Mouse (Mus musculus) ES-CJ7 (cell line): ENCODE data around the gene Ccnb1.
A peak's percentile ranks its signal among the peaks of the same experiment; 100 is the strongest.
"Not testable (repeated sequence)": the region's sequence is repeated elsewhere in the genome, so short reads cannot be mapped to it uniquely, and the experiment has no call there.

Experiments used
- DNase-seq: peaks from one replicate; pipeline ENCODE4 v3.0.0; 2011; ENCODE audit warnings: low read depth, low spot score

Gene Ccnb1

DNA sequence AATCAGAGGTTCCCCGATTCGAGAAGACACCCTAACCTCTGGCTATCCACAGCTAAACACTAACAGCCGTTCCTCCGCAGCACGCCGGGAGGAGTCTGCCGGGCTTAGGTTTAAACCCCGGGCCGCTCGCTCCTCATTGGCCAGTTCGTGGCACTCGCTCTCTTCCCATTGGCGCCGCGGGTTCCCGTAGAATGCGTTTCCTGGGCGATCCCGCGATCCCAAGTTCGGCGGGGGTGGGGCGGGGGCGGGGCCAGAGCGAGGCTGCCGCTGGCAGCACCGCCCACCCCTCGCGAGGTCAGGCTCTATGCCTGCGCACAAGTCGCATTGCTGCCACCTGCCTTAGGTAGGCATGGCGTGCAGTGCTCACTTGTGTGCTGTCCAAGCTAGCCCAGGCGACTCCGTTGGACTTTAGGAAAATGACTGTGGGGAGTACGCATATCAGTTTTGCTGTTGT is at the start of gene Ccnb1:
Gene Ccnb1, minus strand, starts transcription at position 157 of the 454 bp plus-strand sequence.
- DNase-seq: peak; percentile 96

DNA sequence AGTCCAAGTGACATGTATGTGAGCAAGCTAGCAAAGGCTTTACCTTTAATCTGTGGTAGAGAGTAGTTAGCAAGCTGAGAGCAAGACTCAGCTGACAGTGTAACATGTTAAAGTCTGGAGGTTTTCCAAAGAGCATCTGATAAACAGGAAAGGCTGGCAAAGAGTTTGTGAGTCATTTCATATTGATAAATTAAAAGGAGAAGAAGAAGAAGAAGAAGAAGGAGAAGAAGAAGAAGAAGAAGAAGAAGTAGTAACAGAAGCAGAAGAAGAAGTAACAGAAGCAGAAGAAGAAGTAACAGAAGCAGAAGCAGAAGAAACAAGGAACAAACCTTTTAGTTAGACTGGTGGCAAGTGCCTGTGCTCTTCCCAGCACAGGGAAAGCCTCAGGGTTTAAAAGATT is 48.4 kb upstream of the Ccnb1 start:
- no peak for DNase-seq

DNA sequence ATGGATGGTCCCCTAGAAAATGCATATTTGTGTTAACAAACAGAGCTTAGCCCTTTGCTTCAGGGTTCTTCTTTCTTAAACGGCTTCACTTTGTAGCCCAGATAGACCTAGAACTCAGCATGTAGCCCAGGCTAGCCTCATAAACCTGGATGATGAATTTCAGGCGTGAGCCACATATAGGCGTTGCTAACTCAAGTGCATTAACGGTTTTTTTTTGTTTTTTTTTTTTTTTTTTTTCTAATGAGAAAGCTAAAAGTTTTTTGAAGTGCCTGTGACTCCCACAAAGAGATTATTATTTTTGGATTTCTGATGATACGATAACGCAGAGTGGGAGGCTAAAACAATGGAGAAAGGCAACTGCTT is 47.3 kb upstream of the Ccnb1 start:
- no peak for DNase-seq

DNA sequence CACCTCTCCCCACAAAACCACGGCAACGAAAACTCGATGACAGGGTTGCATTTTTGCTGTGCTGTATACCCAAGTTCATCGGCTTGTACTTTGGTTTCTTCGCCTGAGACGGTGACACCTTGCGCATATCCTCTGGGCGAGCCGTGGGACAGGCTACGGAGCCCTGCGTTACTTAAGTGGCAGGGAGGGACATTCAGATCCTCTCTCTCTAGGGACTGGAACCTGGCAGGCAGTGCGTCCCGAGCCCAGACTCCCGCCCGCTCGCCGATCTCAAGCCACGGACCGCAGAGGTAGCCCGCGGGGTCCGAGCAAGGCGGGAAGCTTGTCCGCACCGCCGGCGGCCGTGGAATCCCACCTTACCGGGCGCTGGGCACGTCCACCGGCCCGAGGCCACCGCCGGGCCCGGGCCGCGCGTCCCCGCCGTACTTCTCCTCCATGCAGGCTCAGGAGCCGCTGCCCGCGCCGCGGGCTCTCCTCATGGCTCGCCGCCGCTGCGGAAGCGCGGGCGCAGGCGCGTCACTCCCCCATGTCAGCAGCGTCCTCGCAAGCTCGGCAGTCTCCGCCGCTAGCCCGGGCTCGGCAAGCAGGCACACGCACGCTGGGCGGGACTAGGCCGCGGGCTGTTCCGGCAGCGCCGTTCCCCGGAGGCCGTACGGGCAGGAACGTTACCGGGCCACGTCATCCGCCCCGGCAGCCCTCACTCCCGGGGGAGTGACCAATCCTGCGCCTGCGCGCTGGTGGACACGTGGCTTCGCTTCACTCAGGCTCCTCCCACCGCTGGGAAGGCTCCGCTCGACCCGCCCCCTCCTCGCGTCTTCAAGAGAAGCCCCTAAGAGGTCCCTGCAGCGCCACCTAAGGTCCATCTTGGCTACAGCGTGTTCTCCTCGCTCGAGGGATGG is 46.6 kb upstream of the Ccnb1 start, which contains the start of gene Slc30a5:
Gene Slc30a5, minus strand, starts transcription at position 687 of the 899 bp plus-strand sequence.
- peak; percentile 99 for DNase-seq

DNA sequence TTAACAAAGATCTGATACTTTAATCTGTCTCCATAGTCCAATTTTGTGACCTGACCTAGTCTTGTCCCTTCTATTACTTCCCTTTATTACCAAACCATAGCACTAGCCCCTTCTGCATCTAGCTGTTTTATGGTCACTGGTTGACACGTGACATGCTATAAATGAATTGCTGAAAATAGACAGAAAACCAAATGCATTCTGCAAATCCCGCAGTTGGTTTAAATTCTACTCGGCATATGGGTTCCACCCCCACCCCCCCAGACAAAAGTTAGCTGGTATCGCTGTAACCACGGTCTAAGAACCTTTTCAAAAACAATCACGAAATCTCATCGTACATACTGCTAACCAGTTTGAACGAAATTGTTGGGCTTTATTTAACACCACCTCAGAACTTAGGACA is 45.8 kb upstream of the Ccnb1 start:
- no peak for DNase-seq

DNA sequence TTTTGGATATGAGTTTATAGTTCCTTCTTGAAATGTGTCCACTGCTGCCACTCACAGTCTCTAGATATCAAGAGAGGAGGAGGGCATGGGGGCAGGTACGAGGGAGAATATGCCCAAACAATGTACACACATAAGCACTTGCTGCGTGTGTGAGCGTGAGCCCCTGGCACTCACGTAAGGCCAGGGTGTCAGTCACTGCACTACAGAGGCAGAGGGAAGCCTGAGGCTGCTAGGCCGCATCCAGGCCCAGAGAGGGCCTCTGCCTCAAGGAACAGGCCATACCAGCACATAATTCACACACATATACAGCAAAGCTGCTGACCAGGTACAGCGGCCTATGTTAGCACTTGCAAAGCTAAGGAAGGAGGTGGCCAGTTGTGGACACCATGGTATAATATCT is 44.8 kb upstream of the Ccnb1 start:
- no peak for DNase-seq

DNA sequence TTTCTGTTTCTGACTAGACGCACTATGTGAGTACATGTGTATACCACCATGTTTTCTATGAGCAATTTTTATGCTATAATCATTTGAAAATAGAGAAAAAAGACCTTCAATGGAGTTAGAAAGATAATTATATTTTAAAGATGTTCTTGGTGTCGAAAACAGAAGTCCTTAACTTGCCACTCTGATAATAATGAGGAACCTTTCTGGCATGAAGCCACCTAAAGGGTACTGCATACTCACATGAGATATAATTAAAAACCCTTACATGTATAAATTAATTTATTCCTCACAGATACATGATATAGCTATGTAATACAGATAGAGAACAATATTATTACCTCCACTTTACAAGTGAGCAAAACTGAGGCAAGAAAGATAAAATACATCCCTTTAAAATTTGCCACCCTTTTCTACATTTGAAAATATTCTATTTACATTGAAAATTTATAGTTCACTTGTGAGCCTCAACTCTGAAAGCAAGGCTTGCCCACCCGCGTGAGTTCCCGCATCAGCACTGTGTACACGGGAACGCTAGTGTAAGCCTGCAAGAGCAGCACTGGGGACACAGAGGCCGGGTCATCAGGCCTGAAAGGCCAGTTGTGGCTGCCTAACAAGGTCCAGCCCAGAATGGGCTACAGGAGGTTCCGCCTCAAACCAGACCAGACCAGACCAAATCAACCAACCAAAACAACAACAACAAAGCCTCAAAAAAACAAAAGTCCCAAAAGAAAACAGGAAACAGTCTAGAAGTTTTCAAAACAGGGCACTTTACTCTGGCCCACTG is 39.4 kb upstream of the Ccnb1 start:
- no peak for DNase-seq

DNA sequence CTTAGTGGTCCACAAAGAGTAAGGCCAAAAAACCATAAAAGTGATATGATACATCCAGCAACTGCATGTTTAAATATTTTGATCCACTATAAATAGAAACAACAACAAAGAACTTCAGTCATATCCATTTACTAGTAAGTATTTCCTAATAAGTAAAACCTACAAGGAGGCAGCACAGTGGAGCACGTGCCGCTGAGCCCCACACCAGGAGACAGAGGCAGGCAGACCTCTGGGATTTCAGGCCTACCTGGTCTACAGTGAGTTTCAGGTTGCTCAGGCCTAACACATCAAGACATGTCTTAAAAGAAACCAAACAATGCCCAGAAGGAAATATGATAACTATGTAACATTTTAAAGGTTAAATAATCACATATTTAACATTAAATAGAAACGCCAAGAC is 38.5 kb upstream of the Ccnb1 start:
- no peak for DNase-seq

DNA sequence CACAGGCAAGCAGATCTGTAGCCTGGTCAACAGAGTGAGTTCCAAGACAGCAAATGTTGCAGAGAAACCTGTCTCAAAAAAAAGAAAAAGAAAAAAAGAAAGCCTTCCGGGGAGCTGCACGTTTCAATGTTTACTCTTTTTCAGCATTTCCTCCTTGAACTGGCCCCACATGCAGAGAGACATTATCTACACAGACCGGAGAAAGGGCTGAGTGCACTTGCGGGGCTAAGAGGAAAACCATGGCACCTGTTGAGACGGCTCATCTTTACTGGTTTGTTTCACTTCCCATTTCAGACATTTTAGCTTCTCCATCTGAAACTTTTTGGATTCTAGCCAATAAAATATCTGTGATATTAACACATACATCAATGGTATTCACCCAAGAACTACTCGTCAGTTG is 37.9 kb upstream of the Ccnb1 start:
- no peak for DNase-seq

DNA sequence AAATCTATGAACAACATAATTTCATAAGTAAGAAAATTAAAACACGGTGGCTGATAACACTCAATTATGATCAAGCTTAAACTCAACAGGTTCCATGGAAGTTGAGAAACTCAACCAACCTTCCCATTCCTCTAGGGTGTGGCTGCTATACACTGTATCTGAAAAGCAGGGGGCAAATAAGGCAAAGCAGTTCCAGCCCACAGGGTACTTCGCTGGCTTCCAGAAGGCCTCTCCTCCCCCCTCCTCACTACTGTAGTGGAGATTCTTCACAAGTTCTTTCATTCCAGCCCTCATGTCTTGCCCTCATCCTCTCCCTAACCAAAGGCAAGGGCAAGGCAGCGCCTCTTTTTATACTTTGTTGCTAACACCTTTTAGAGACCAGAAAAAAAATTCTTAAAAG is 37.5 kb upstream of the Ccnb1 start:
- no peak for DNase-seq

DNA sequence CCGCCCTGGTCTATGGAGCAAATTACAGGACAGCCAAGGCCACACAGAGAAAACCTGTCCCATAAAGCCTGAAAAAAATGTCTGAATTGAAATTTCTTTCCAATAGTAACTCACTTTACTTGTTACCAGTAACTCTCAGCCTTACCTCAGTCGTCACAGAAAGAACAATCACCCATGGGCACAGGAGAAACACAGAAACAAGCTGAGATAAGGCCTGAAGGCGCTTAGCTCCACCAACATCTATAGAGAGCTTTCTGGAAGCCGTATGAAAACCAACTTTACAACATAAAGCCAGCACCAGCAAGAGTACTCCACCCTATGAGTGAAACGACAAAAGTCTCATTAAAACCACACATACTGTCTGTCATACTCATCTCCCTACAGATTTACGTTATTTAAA is 28.1 kb upstream of the Ccnb1 start:
- no peak for DNase-seq

DNA sequence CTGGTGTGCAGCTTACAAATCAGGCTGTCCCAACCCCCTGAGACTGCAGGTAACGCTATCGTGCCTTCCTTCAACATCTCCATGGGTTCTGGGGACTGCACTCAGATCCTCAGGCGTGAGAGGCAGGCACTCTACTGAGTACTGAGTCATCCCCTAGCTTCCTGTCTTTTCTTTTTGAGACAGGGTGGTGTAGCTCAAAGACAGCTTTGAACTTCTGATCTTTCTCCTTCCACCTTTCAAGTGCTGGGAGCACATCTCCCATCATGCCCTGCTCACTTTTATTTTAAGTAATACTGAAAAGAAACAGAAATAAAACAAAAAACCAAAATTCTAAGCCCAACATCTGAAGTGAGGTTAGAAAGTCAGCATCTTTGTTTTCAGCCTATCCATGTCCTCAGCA is 19.4 kb upstream of the Ccnb1 start:
- DNase-seq: no peak

DNA sequence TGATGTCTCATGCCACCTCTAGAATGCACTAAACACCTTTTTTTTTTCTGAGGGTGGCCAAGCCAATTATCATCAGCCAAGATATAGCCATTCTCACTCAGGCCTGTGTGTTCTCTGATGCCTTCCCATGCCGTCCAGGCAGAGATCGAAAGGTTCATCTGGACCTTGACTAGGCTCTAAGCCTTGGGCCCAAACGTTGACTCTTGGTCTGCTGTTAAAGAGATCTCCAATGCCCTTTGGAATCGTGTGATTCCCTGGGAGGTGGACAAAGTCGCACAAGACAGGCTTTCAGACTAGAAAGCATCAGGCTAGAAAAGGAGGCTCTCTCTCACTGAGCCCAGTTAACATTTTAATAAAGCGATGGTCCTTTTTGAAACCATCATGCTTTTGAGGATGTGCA is 10.8 kb upstream of the Ccnb1 start:
- DNase-seq: no peak

DNA sequence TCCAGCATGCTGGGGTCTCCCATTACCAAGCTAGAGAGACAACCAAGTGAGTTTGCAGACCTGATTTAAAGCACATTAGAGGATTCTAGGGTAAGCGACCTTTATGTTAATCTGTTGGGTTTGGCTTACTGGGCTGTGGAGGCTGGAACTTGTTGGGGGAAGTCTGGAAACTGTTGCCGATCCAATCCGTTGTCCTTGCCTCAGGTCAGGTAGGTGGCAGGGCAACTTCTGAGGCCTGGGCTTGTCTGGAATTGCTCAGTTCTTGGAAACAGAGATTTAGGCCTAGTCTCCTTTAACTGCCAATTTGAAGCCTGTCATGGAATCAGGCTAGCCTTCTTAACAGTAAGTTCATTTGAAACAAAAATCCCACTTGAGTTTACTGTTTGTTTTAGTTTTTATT is 2.7 kb upstream of the Ccnb1 start:
- DNase-seq: peak; percentile 53

DNA sequence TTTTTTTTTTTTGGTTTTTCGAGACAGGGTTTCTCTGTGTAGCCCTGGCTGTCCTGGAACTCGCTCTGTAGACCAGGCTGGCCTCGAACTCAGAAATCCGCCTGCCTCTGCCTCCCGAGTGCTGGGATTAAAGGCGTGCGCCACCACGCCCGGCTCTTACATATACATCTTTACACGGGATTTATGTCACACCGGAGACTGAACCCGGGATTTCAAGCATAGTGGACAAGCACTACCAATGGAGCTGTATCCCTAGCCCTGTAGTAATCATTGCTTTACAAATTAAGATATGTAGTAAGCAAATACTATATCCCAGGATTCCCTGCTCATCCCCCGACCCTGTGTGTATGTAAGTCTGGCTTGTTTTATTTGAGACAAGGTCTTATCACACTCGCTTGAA is 1.7 kb upstream of the Ccnb1 start:
- DNase-seq: not testable (repeated sequence)

DNA sequence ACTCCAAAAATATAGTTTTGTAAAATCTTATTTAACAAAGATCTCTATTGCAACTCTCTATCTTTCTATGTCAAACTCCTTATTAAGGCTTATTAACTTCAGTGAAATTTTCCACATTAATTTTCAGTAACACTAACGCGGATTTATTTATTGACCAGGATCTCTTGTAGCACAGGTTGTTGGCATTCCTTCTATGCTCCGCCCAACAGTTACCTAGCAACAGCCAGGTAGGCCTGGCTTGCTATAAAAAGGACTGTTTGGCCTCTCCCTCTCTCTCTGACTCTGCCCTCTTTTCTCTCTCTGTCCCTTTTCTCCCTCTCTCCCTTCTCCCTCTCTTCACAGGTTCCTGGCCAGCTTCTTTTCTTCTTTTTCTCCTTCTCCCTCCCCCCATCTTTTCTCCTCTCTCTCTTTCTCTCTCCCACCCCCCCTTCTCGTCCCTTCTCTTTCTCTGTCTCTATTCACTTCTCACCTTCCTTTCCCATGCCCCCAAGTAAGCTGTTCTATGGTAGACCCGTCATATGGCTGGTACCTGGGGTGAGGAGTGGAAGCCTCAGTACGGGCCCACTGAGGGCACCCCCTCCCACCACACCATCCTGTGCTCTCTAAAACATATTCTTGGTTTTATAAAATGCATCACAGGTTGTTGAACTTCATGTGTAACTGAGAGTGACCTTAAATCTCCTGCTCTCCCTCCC is 1.1 kb upstream of the Ccnb1 start:
- DNase-seq: peak; percentile 54

DNA sequence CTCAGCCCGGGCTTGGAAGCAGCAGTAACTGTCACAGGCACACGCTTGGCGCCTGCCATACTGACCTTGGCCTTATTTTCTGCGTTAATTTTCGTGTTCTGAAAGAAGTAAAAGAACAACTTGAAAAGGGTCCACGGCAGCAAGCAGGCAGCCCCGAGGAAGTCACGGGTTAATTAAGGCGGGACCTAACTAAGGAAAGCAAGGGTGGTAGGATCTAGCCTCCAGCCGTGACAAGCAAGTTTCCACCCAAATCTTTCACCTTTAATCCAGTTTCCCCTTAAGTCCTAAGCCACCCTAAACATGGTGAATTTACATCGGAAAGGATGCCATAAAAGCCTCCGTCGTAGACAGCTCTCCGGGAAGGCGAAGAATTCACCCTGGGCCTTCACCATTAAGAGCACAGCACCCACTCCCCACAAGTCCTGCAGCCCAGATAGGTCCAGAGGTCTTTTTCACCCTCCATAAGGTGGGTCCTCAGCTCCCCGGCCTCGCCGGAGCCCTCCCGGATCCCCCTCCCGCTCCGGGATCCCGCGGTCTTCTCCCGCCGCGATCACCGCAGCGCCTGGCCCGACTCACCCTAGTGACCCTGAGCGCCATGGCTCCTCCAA is 460 bp downstream of the Ccnb1 start:
- DNase-seq: no peak

DNA sequence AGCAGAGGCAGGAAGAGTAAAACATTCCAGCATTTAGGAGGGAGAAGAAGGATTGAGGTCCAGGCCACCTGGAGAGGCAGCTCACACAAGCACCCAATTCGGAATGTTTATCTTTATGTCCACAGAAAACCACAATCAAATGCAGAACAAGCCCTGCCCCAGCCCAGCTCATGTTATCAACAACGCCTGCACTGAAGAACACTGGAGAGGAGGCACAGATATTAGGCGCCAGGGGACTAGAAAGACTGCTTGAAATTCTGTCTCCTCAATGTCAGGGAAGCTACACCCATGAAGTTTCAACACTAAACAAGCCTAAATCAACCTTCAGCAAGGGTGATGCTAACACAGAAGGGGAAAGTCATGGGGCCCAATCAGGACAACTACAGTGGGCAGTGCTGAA is 8.9 kb downstream of the Ccnb1 start:
- no peak for DNase-seq

DNA sequence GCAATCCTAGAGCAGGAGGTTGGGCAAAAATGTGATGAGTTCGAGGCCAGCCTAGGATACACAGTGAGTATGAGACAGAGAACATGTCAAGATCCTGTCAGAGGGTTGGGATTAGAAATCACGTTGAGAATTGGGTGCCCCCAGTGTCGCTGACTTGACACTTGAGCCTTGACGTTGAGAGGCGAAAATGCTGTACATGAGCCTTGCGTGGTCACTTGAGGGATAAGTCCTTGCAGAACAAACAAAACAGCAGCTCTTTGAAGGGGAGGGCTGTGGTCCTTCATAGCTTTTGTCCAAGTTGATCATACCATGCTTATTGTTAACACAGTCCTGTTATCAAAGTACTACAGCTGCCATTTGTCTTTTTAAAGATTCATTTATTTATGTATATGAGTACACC is 9.7 kb downstream of the Ccnb1 start:
- no peak for DNase-seq

DNA sequence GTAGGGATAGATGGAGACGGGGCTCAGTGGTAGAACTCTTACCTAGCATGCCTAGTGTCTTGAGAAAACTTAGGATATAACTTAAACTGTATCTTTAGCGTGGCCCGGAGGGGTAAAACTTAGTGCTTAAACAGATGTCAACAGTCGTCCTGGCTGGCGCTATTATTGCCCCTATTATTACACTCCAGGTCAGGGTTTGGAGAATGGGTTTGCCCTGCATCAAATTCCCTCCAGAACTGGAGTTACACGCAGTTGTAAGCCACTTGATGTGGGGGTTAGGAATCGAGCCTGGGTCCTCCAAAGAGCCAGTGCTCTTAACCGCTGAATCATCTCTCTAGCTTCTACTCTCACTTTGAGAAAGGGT is 10.3 kb downstream of the Ccnb1 start:
- no peak for DNase-seq

DNA sequence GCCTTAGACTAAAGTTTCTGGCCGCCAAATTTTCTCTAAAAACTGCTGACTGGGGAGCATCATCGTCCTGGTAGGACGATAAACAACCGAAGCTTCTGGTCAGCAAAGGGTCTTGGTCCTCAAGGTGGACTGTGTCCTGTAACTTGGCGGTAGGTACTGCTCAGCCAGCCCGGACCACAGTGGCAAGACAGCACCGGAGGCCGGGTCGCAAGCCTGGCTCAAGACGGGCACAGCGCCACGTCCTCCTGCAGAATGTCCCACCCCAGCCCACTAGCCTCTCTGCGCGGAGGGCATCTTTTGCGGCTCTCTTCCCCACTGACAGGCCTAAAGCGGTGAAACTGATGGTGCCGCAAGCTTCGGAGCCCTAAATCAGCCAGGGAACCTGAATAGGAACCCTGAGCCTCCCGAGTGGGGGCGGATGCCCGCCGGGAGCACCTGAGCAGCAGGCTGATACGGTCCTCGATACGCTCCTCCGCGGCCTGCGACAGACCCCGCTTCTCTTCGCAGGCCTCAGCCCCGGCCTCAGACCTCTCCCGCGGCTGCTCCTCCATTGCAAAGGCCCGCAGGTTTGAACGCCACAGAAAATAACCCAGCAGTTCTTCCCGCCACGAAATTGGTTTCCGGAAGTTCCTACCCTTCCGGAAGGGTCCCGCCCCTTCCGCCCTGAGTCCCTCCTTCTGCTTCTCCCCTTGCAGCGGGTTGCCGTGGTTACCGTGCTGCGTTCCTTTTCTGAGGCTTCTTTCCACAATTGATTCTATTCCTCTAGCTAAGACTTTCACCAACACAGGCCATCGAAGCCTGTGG is 10.9 kb downstream of the Ccnb1 start, which contains the start of gene Cenph:
Gene Cenph, minus strand, starts transcription at position 648 of the 804 bp plus-strand sequence.
- peak; percentile 86 for DNase-seq
